ENCODE assay signal across 16 mouse cellular contexts in genomic region chr10:43603975-43604686, GRCm38 (mm10). TPM values are rescaled to one million over a fixed set of nuclear protein-coding genes. Genes with fewer than 3 reads are reported as not detected.
DNase-seq lines count a peak whose midpoint lies in the region; ATAC-seq and TF ChIP-seq lines count a peak whose summit lies in the region.
"Had no signal": no experiment of that assay in that cellular context is flagged by ENCODE, and none has a peak within 500 bp of the region (broad histone marks: within the 10 kb centered on the region; RNA-seq: fewer than 3 reads in every experiment).

No protein-coding gene starts in this region.

- no peaks in the 10 kb centered on the region for H3K36me3 ChIP-seq in forebrain, embryonic 12.5 days (replicated peaks)
- H3K36me3 ChIP-seq in forebrain, embryonic 13.5 days (ENCODE audit: poor library complexity, severe bottlenecking), result no peaks in the 10 kb centered on the region
- H3K36me3 ChIP-seq in stomach, embryonic 14.5 days (ENCODE audit: control insufficient read depth, insufficient read depth, low read length), result no peaks in the 10 kb centered on the region
- no peaks in the 10 kb centered on the region for H3K36me3 ChIP-seq in stomach, postnatal 0 days (ENCODE audit: control insufficient read depth, insufficient read depth, low read length)
- no peaks in the 10 kb centered on the region for H3K36me3 ChIP-seq in stomach, embryonic 15.5 days
- H3K36me3 ChIP-seq: heart, embryonic 10.5 days had no signal

- no peak for DNase-seq in stomach, postnatal 0 days (ENCODE audit: low spot score)
- no peak for DNase-seq in cerebellum, adult 2 months
- DNase-seq: cerebellum, postnatal 36 days; gastrocnemius, postnatal 10 days; heart, postnatal 14 days; kidney, adult 2 months; layer of hippocampus, postnatal 36 days; thymus, adult 2 months had no signal

- H3K9ac ChIP-seq in forebrain, embryonic 12.5 days, result 0 out of 2 replicates have a peak overlapping the region, but pooled peaks have one; percentile 17
- no peak overlapping the region for H3K9ac ChIP-seq in forebrain, embryonic 13.5 days
- no peak overlapping the region for H3K9ac ChIP-seq in stomach, embryonic 14.5 days (replicated peaks; ENCODE audit: low read depth, low read length)
- no peak overlapping the region for H3K9ac ChIP-seq in stomach, postnatal 0 days (ENCODE audit: low read length)
- H3K9ac ChIP-seq in stomach, embryonic 15.5 days, result no peak overlapping the region
- H3K9ac ChIP-seq: hindbrain, embryonic 14.5 days had no signal

- peaks cover 6% of the 10 kb centered on the region for H3K4me1 ChIP-seq in forebrain, embryonic 12.5 days
- peaks cover 12% of the 10 kb centered on the region for H3K4me1 ChIP-seq in forebrain, embryonic 13.5 days
- H3K4me1 ChIP-seq in stomach, embryonic 14.5 days (ENCODE audit: control insufficient read depth, insufficient read depth, low read length), result peaks cover 22% of the 10 kb centered on the region
- H3K4me1 ChIP-seq in stomach, postnatal 0 days (replicated peaks; ENCODE audit: control insufficient read depth, insufficient read depth), result no peaks in the 10 kb centered on the region
- H3K4me1 ChIP-seq in embryonic fibroblast, embryonic 13.5 days (ENCODE audit: control insufficient read depth, insufficient read depth, low read length), result peaks cover 7% of the 10 kb centered on the region; the same call in 1 of the 2 replicates
- H3K4me1 ChIP-seq in stomach, embryonic 15.5 days, result peaks cover 7% of the 10 kb centered on the region; the same call in 1 of the 2 replicates
- no peaks in the 10 kb centered on the region for H3K4me1 ChIP-seq in cerebellum, adult 2 months (ENCODE audit: control insufficient read depth, insufficient read depth, low read length)

- TF ChIP-seq EP300 in stomach, postnatal 0 days (optimal IDR thresholded peaks at IDR 0.05), result no peak

- H3K27ac ChIP-seq in forebrain, embryonic 12.5 days, result no peak overlapping the region
- no peak overlapping the region for H3K27ac ChIP-seq in forebrain, embryonic 13.5 days
- H3K27ac ChIP-seq in stomach, embryonic 14.5 days (ENCODE audit: low read length), result peak overlapping the region; percentile 27; the same call in 1 of the 2 replicates
- no peak overlapping the region for H3K27ac ChIP-seq in stomach, postnatal 0 days (replicated peaks)
- H3K27ac ChIP-seq in embryonic fibroblast, embryonic 13.5 days (ENCODE audit: insufficient read depth, low read length), result peak overlapping the region; percentile 58
- peak overlapping the region; percentile 23 for H3K27ac ChIP-seq in stomach, embryonic 15.5 days
- no peak overlapping the region for H3K27ac ChIP-seq in cerebellum, adult 2 months (ENCODE audit: insufficient read depth, low read length)
- H3K27ac ChIP-seq: hindbrain, embryonic 14.5 days had no signal

- H3K4me3 ChIP-seq in forebrain, embryonic 12.5 days (replicated peaks), result no peak overlapping the region
- H3K4me3 ChIP-seq in forebrain, embryonic 13.5 days, result no peak overlapping the region
- no peak overlapping the region for H3K4me3 ChIP-seq in stomach, embryonic 14.5 days (ENCODE audit: low read depth, low read length)
- H3K4me3 ChIP-seq in stomach, postnatal 0 days (ENCODE audit: low read depth, low read length), result no peak overlapping the region
- H3K4me3 ChIP-seq in embryonic fibroblast, embryonic 13.5 days (ENCODE audit: insufficient read depth, low read length), result no peak overlapping the region
- no peak overlapping the region for H3K4me3 ChIP-seq in stomach, embryonic 15.5 days (replicated peaks)
- no peak overlapping the region for H3K4me3 ChIP-seq in cerebellum, adult 2 months (replicated peaks; ENCODE audit: insufficient read depth, low read depth, low read length)
- H3K4me3 ChIP-seq: heart, embryonic 10.5 days had no signal

- no peak overlapping the region for H3K4me2 ChIP-seq in forebrain, embryonic 12.5 days
- H3K4me2 ChIP-seq in forebrain, embryonic 13.5 days, result no peak overlapping the region
- no peak overlapping the region for H3K4me2 ChIP-seq in stomach, embryonic 14.5 days (replicated peaks; ENCODE audit: low read depth, low read length)
- H3K4me2 ChIP-seq in stomach, postnatal 0 days (replicated peaks; ENCODE audit: low read depth), result no peak overlapping the region
- H3K4me2 ChIP-seq in stomach, embryonic 15.5 days, result no peak overlapping the region
- H3K4me2 ChIP-seq: hindbrain, embryonic 14.5 days had no signal

- TF ChIP-seq POLR2A in embryonic fibroblast, embryonic 13.5 days (IDR thresholded peaks at IDR 0.05; ENCODE audit: low read depth, low read length), result no peak
- TF ChIP-seq POLR2A in cerebellum, adult 2 months (IDR thresholded peaks at IDR 0.05; ENCODE audit: borderline replicate concordance, insufficient read depth, low read length), result no peak

- ATAC-seq in forebrain, embryonic 12.5 days (ENCODE audit: low FRiP score), result no peak
- no peak for ATAC-seq in forebrain, embryonic 13.5 days
- ATAC-seq in stomach, embryonic 14.5 days (ENCODE audit: insufficient number of reproducible peaks, insufficient read depth, low FRiP score, low read depth), result no peak
- no peak for ATAC-seq in stomach, postnatal 0 days (ENCODE audit: low FRiP score, low TSS enrichment)
- ATAC-seq in stomach, embryonic 15.5 days (ENCODE audit: insufficient read depth, low FRiP score, low read depth), result no peak
- ATAC-seq: forebrain, embryonic 14.5 days had no signal

- 86% methylated on average over 4 of the region's 4 CpGs for whole genome bisulfite sequencing in forebrain, embryonic 12.5 days
- 90% methylated on average over 4 of the region's 4 CpGs for WGBS in forebrain, embryonic 13.5 days
- WGBS in stomach, embryonic 14.5 days, result 72% methylated on average over 4 of the region's 4 CpGs
- WGBS in stomach, postnatal 0 days, result 76% methylated on average over 4 of the region's 4 CpGs
- WGBS in stomach, embryonic 15.5 days, result 69% methylated on average over 4 of the region's 4 CpGs
- WGBS in cerebellum, adult 2 months, result 81% methylated on average over 4 of the region's 4 CpGs

- no peak for TF ChIP-seq CTCF in stomach, postnatal 0 days (IDR thresholded peaks at IDR 0.05; ENCODE audit: low read depth)
- 0 out of 2 replicates have a peak, but pooled peaks have one; percentile 1 for TF ChIP-seq CTCF in embryonic fibroblast, embryonic 13.5 days (IDR thresholded peaks at IDR 0.05; ENCODE audit: borderline replicate concordance, insufficient read depth, low read length)
- no peak for TF ChIP-seq CTCF in cerebellum, adult 2 months (IDR thresholded peaks at IDR 0.05; ENCODE audit: borderline replicate concordance, insufficient read depth, low read depth, low read length)

- 0 out of 2 replicates have a peak, but pooled peaks cover 2% of the 10 kb centered on the region for H3K27me3 ChIP-seq in forebrain, embryonic 12.5 days
- H3K27me3 ChIP-seq in forebrain, embryonic 13.5 days, result no peaks in the 10 kb centered on the region
- no peaks in the 10 kb centered on the region for H3K27me3 ChIP-seq in stomach, embryonic 14.5 days (ENCODE audit: control insufficient read depth, insufficient read depth, low read length)
- no peaks in the 10 kb centered on the region for H3K27me3 ChIP-seq in stomach, postnatal 0 days (ENCODE audit: control insufficient read depth, insufficient read depth, low read length)
- no peaks in the 10 kb centered on the region for H3K27me3 ChIP-seq in stomach, embryonic 15.5 days (replicated peaks)
- no peaks in the 10 kb centered on the region for H3K27me3 ChIP-seq in cerebellum, adult 2 months (ENCODE audit: control insufficient read depth, insufficient read depth, low read length)

- no peaks in the 10 kb centered on the region for H3K9me3 ChIP-seq in forebrain, embryonic 12.5 days
- no peaks in the 10 kb centered on the region for H3K9me3 ChIP-seq in forebrain, embryonic 13.5 days (replicated peaks)
- H3K9me3 ChIP-seq in stomach, embryonic 14.5 days (ENCODE audit: control insufficient read depth, low read depth, low read length), result no peaks in the 10 kb centered on the region
- no peaks in the 10 kb centered on the region for H3K9me3 ChIP-seq in stomach, postnatal 0 days (ENCODE audit: control insufficient read depth, low read length)
- no peaks in the 10 kb centered on the region for H3K9me3 ChIP-seq in stomach, embryonic 15.5 days
- H3K9me3 ChIP-seq: heart, embryonic 10.5 days had no signal

RNA-seq across cellular contexts. Expression of gene Cd24a, which starts 26.0 kb away (rescaled TPM):
- 501 and 537 TPM in 2 replicates for polyA plus RNA-seq in forebrain, embryonic 12.5 days (2016; fragmentation: Nextera tagmentation; extraction: Ambion mirVana)
- 700 and 710 TPM in 2 replicates for polyA plus RNA-seq in forebrain, embryonic 13.5 days (2015; fragmentation: Nextera tagmentation; extraction: Ambion mirVana)
- polyA plus RNA-seq in stomach, embryonic 14.5 days (2014; fragmentation: Nextera tagmentation; extraction: Ambion mirVana), result 351 and 380 TPM in 2 replicates
- polyA plus RNA-seq in stomach, postnatal 0 days (2015; fragmentation: Nextera tagmentation; extraction: Ambion mirVana), result 397 and 409 TPM in 2 replicates
- 63.0 and 85.7 TPM in 2 replicates for polyA plus RNA-seq in embryonic fibroblast, embryonic 13.5 days (2011; ENCODE audit: insufficient read length, low read depth, missing spikeins)
- polyA plus RNA-seq in stomach, embryonic 15.5 days (2015; fragmentation: Nextera tagmentation; extraction: Ambion mirVana), result 294 and 352 TPM in 2 replicates
- 26.4 and 39.5 TPM in 2 replicates for polyA plus RNA-seq in cerebellum, adult 2 months (2012; rRNA removed)

Comparison
In these comparisons a context has a peak if more than half of its experiments do, and no peak if none do; other contexts are left out.
1. H3K27ac ChIP-seq: peak in stomach, embryonic 14.5 days (single experiment), embryonic fibroblast, embryonic 13.5 days (single experiment) and stomach, embryonic 15.5 days (single experiment); none in forebrain, embryonic 12.5 days (single experiment), forebrain, embryonic 13.5 days (single experiment), stomach, postnatal 0 days (single experiment) and cerebellum, adult 2 months (single experiment).